Mouse (Mus musculus): ENCODE measurements around the gene Prrt4. TPM values are rescaled to one million over a fixed set of nuclear protein-coding genes. Genes with fewer than 3 reads are reported as not detected.
A peak's percentile ranks its signal among the peaks of the same experiment; 100 is the strongest.
"Not testable (repeated sequence)": the region's sequence is repeated elsewhere in the genome, so short reads cannot be mapped to it uniquely, and the experiment has no call there.

Prrt4 gene
- polyA plus RNA-seq, 1 experiment from 2014 or later: 4.8 TPM

GRCm38 (mm10) chr6:29169675-29170062, 9.7 kb downstream of the Prrt4 start:
- Histone ChIP-seq H3K27me3 (peaks cover 73% of the 10 kb centered on the region), H3K4me1 (replicated peaks) (peaks cover 29% of the 10 kb centered on the region), H3K9ac (peak overlapping the region; percentile 73; the same call in 1 of the 2 replicates), H3K9me3 (no peaks in the 10 kb centered on the region), H3K27ac (replicated peaks) (no peak overlapping the region), H3K4me3 (peak overlapping the region; percentile 54), H3K4me2 (peak overlapping the region; percentile 87), H3K36me3 (no peaks in the 10 kb centered on the region)
- ATAC-seq (ENCODE audit: low read depth): no peak
- 4% methylated on average over 12 of the region's 12 CpGs for WGBS

DNA sequence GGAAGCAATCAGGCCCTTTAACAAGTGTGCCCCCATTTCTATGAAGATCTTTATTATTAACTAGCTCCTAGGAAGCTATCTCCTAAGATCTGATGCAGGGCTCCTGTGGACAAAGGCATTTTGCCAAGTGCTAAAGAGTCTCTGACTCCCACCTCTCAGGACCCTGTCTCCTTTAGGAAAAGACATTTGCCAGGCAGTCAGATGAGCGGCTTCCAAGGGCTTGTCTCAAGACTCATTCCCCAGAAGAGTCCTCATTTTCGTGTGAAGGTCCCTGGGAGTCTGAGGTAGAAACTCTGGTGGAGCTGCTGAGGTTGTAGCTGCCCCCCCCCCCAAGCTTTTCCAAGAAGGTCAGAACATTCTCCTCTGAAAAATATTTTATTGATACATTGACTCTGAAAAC, 10.5 kb downstream of the Prrt4 start:
- H3K27ac ChIP-seq (replicated peaks): no peak overlapping the region
- H3K9me3 ChIP-seq: no peaks in the 10 kb centered on the region
- no peak overlapping the region for H3K4me2 ChIP-seq
- peaks cover 32% of the 10 kb centered on the region for H3K4me1 ChIP-seq (replicated peaks)
- WGBS: 53% methylated on average over 2 of the region's 2 CpGs
- ATAC-seq (ENCODE audit: low read depth): no peak
- no peak overlapping the region for H3K9ac ChIP-seq
- H3K4me3 ChIP-seq: no peak overlapping the region
- peaks cover 65% of the 10 kb centered on the region for H3K27me3 ChIP-seq
- H3K36me3 ChIP-seq: no peaks in the 10 kb centered on the region

DNA sequence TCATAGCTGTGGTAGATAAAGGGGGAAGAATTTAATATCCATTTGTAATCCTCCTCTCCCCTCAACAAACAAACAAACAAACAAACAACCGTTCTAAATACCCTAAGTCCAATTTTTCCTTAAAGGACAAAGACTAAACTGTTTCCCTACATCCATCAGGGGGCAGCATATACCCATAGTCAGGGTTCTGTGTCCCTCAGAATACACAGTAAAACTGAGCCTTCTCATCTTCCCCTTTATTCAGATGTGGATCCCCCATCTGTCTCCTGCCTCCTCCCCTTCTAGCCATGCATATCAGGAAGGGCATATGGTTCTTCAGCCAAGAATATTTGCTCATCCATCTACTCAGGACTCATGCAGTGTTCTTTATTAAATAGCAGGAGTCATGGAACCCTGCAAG, 13.2 kb downstream of the Prrt4 start:
- ATAC-seq (ENCODE audit: low read depth): peak; percentile 34
- no peaks in the 10 kb centered on the region for H3K9me3 ChIP-seq
- peaks cover 42% of the 10 kb centered on the region for H3K27me3 ChIP-seq
- 16% methylated on average over 1 of the region's 1 CpGs for WGBS
- H3K36me3 ChIP-seq: no peaks in the 10 kb centered on the region
- H3K4me3 ChIP-seq: no peak overlapping the region
- H3K4me1 ChIP-seq (replicated peaks): peaks cover 42% of the 10 kb centered on the region
- peak overlapping the region; percentile 23 for H3K27ac ChIP-seq (replicated peaks)
- H3K9ac ChIP-seq: no peak overlapping the region
- H3K4me2 ChIP-seq: no peak overlapping the region

GRCm38 (mm10) chr6:29164314-29165244, 14.8 kb downstream of the Prrt4 start, which contains the start of gene Rbm28:
Gene Rbm28, minus strand, starts transcription at chr6:29165006.
- Histone ChIP-seq H3K4me3 (peak within 1 kb of the TSS; percentile 72), H3K27ac (replicated peaks) (0 out of 2 replicates have a peak within 1 kb of the TSS, but pooled peaks have one; percentile 28), H3K4me2 (peak within 1 kb of the TSS; percentile 90), H3K36me3 (peaks cover 9% of the 10 kb centered on the region), H3K27me3 (peaks cover 28% of the 10 kb centered on the region), H3K4me1 (replicated peaks) (peaks cover 25% of the 10 kb centered on the region), H3K9me3 (no peaks in the 10 kb centered on the region), H3K9ac (peak within 1 kb of the TSS; percentile 84)
- 8% methylated on average over 42 of the region's 42 CpGs for WGBS
- ATAC-seq (ENCODE audit: low read depth): peak; percentile 64

DNA sequence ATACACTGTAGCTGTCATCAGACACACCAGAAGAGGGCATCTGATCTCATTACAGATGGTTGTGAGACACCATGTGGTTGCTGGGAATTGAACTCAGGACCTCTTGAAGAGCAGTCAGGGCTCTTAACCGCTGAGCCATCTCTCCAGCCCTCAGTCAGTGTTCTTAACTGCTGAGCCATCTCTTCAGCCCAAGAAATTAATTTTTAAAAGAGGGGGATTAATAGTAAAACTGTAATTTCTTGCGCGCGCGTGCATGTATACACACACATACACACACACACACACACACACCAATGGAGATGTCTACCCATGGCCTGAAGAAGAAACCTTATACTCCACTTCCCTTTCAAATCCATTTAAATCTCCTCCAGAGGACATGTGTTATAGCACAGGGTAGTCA, 18.1 kb downstream of the Prrt4 start:
- WGBS: 96% methylated on average over 5 of the region's 5 CpGs
- not testable (repeated sequence) for H3K9ac ChIP-seq; ATAC-seq (ENCODE audit: low read depth); H3K4me3 ChIP-seq; H3K27ac ChIP-seq (replicated peaks); H3K4me2 ChIP-seq; H3K27me3 ChIP-seq; H3K9me3 ChIP-seq
- H3K36me3 ChIP-seq: peaks cover 42% of the 10 kb centered on the region
- peaks cover 21% of the 10 kb centered on the region for H3K4me1 ChIP-seq (replicated peaks)

- 93% methylated on average over 2 of the region's 2 CpGs for WGBS
- Histone ChIP-seq H3K9me3 (no peaks in the 10 kb centered on the region), H3K4me1 (replicated peaks) (peaks cover 21% of the 10 kb centered on the region), H3K27me3 (no peaks in the 10 kb centered on the region), H3K27ac (replicated peaks) (no peak overlapping the region), H3K4me3 (no peak overlapping the region), H3K4me2 (no peak overlapping the region), H3K9ac (no peak overlapping the region), H3K36me3 (peaks cover 47% of the 10 kb centered on the region)
- no peak for ATAC-seq (ENCODE audit: low read depth)
Observed at GRCm38 (mm10) chr6:29160786-29161185, 18.6 kb downstream of the Prrt4 start.

DNA sequence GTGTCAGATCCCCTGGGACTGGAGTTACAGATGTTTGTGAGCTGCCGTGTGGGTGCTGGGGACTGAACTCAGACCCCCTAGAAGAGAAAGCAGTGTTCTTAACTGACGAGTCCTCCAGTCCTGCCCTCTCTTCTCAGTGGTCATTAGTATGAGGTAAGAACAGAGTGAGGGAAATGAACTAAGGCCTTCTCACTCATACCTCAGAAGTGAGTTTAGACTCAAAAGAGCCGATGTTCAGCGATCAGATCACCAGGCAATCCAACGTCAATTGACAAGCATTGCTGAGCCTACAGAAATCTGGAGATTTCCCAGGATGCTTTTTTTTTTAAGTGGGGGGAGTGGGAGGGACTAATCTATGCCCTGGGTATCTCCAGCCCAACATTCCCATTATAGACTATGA, 23.1 kb downstream of the Prrt4 start:
- H3K4me3 ChIP-seq: no peak overlapping the region
- H3K27me3 ChIP-seq: no peaks in the 10 kb centered on the region
- no peak overlapping the region for H3K4me2 ChIP-seq
- ATAC-seq (ENCODE audit: low read depth): no peak
- H3K36me3 ChIP-seq: peaks cover 85% of the 10 kb centered on the region
- H3K4me1 ChIP-seq (replicated peaks): no peaks in the 10 kb centered on the region
- no peaks in the 10 kb centered on the region for H3K9me3 ChIP-seq
- H3K9ac ChIP-seq: no peak overlapping the region
- 95% methylated on average over 5 of the region's 5 CpGs for WGBS
- no peak overlapping the region for H3K27ac ChIP-seq (replicated peaks)

DNA sequence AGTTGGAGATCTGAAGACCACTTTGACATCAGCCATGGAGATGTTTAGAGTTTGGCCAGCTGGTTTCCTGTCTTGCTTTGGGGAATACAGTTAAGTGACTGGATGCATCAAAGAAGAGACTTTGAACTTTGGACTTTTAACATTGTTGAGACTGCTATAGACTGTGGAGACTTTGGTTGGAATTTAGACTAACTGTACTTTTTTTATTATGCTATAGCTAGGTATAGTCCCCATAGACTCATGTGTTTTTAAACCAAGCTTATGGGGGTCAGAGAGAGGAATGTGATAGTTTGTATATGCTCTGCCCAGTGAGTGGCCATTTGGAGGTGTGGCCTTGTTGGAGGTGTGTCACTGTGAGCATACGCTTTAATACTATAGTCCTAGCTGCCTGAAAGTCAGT, 29.4 kb downstream of the Prrt4 start:
- WGBS: 97% methylated on average over 1 of the region's 1 CpGs
- ATAC-seq (ENCODE audit: low read depth): no peak
- peaks cover 58% of the 10 kb centered on the region for H3K36me3 ChIP-seq

GRCm38 (mm10) chr6:29147407-29148010, 31.9 kb downstream of the Prrt4 start:
- H3K9ac ChIP-seq: no peak overlapping the region
- no peak overlapping the region for H3K27ac ChIP-seq (replicated peaks)
- 79% methylated on average over 5 of the region's 5 CpGs for WGBS
- no peaks in the 10 kb centered on the region for H3K27me3 ChIP-seq
- no peaks in the 10 kb centered on the region for H3K9me3 ChIP-seq
- H3K36me3 ChIP-seq: peaks cover 40% of the 10 kb centered on the region
- H3K4me2 ChIP-seq: no peak overlapping the region
- peaks cover 4% of the 10 kb centered on the region; the same call in 1 of the 2 replicates for H3K4me1 ChIP-seq (replicated peaks)
- no peak overlapping the region for H3K4me3 ChIP-seq
- ATAC-seq (ENCODE audit: low read depth): no peak

More for the DNA sequence above, 29.4 kb downstream of the Prrt4 start:
- no peaks in the 10 kb centered on the region for H3K27me3 ChIP-seq
- no peak overlapping the region for H3K4me3 ChIP-seq
- no peak overlapping the region for H3K9ac ChIP-seq
- no peak overlapping the region for H3K27ac ChIP-seq (replicated peaks)
- H3K9me3 ChIP-seq: no peaks in the 10 kb centered on the region
- H3K4me1 ChIP-seq (replicated peaks): peaks cover 4% of the 10 kb centered on the region; the same call in 1 of the 2 replicates
- H3K4me2 ChIP-seq: no peak overlapping the region

GRCm38 (mm10) chr6:29146641-29147040, 32.7 kb downstream of the Prrt4 start:
- Histone ChIP-seq H3K4me3 (no peak overlapping the region), H3K4me2 (no peak overlapping the region), H3K9ac (0 out of 2 replicates have a peak overlapping the region, but pooled peaks have one; percentile 8), H3K4me1 (replicated peaks) (peaks cover 4% of the 10 kb centered on the region; the same call in 1 of the 2 replicates), H3K27ac (replicated peaks) (no peak overlapping the region), H3K36me3 (peaks cover 38% of the 10 kb centered on the region), H3K27me3 (no peaks in the 10 kb centered on the region), H3K9me3 (no peaks in the 10 kb centered on the region)
- ATAC-seq (ENCODE audit: low read depth): no peak
- 68% methylated on average over 7 of the region's 7 CpGs for WGBS

GRCm38 (mm10) chr6:29145456-29146307, 33.7 kb downstream of the Prrt4 start:
- Histone ChIP-seq H3K27ac (replicated peaks) (no peak overlapping the region), H3K4me2 (no peak overlapping the region), H3K4me1 (replicated peaks) (peaks cover 4% of the 10 kb centered on the region; the same call in 1 of the 2 replicates), H3K27me3 (no peaks in the 10 kb centered on the region), H3K36me3 (peaks cover 36% of the 10 kb centered on the region), H3K4me3 (no peak overlapping the region), H3K9ac (no peak overlapping the region), H3K9me3 (no peaks in the 10 kb centered on the region)
- 67% methylated on average over 12 of the region's 12 CpGs for WGBS
- 0 out of 2 replicates have a peak, but pooled peaks have one; percentile 33 for ATAC-seq (ENCODE audit: low read depth)
